Mouse (Mus musculus) left cerebral cortex, adult 2 months (tissue): ENCODE measurements around the gene Lrig1. TPM values are rescaled to one million over a fixed set of nuclear protein-coding genes. Genes with fewer than 3 reads are reported as not detected.

Source experiments
- DNase-seq, 2 experiments: peaks; one replicate each; pipeline ENCODE4 v3.0.0; 2021 to 2022; ENCODE audit warnings: low spot score in 2 of 2, mixed read lengths in 1 of 2; ENCODE audit errors: extremely low spot score in 1 of 2
- H3K27ac ChIP-seq: fragments of 200-600 bp; 2 replicates; pipeline ENCODE4 v1.8.1; 2022
- H3K4me3 ChIP-seq: fragments of 200-600 bp; 2 replicates; pipeline ENCODE4 v1.8.1; 2022
- CTCF ChIP-seq: fragments of 200-600 bp; IDR thresholded peaks from 2 replicates; pipeline ENCODE4 v1.8.1; 2022; ENCODE audit warnings: antibody characterized with exemption, mild to moderate bottlenecking, moderate library complexity
- intact Hi-C: fragments of 180-260 bp; cut with DNase I; formaldehyde crosslinking; loops from one replicate; pipeline ENCODE4 v1.15.1; 2025
- total RNA-seq, 2 experiments: library from RNA; stranded (reverse); gene quantifications; 2 replicates each; pipeline ENCODE4 v1.2.3; 2021

Lrig1 gene
- total RNA-seq, 2 experiments from 2014 or later, result 26.0 to 27.3 TPM

- no peak for DNase-seq
- Histone ChIP-seq H3K4me3 (no peak overlapping the region), H3K27ac (no peak overlapping the region)
- TF ChIP-seq CTCF, result no peak
- intact Hi-C loops, result no loop called here
These were observed 18.3 kb downstream of the Lrig1 start for GRCm38 (mm10) chr6:94681446-94682269.

- Histone ChIP-seq H3K4me3 (no peak overlapping the region), H3K27ac (no peak overlapping the region)
- no peak for DNase-seq
- no peak for TF ChIP-seq CTCF
- intact Hi-C loops, result no loop called here
These were observed 19.1 kb downstream of the Lrig1 start for GRCm38 (mm10) chr6:94680760-94681445.

- no peak for TF ChIP-seq CTCF
- no peak for DNase-seq
These were observed 20.7 kb downstream of the Lrig1 start for GRCm38 (mm10) chr6:94679249-94679648.

GRCm38 (mm10) chr6:94678377-94679164, 21.4 kb downstream of the Lrig1 start:
- Histone ChIP-seq H3K4me3 (no peak overlapping the region), H3K27ac (no peak overlapping the region)
- no peak for TF ChIP-seq CTCF
- DNase-seq, result no peak
- intact Hi-C loops, result no loop called here

More at GRCm38 (mm10) chr6:94679249-94679648, 20.7 kb downstream of the Lrig1 start:
- Histone ChIP-seq H3K4me3 (no peak overlapping the region), H3K27ac (no peak overlapping the region)
- intact Hi-C loops, result no loop called here

GRCm38 (mm10) chr6:94677448-94677847, 22.5 kb downstream of the Lrig1 start:
- Histone ChIP-seq H3K4me3 (no peak overlapping the region), H3K27ac (no peak overlapping the region)
- no peak for TF ChIP-seq CTCF
- no peak for DNase-seq
- intact Hi-C loops, result no loop called here

GRCm38 (mm10) chr6:94676840-94677239, 23.1 kb downstream of the Lrig1 start:
- DNase-seq, result no peak
- H3K4me3 ChIP-seq, result no peak overlapping the region
- H3K27ac ChIP-seq, result no peak overlapping the region
- intact Hi-C loops, result no loop called here
- no peak for TF ChIP-seq CTCF

GRCm38 (mm10) chr6:94676300-94676699, 23.7 kb downstream of the Lrig1 start:
- intact Hi-C loops, result no loop called here
- no peak for TF ChIP-seq CTCF
- no peak for DNase-seq

GRCm38 (mm10) chr6:94672426-94672825, 27.5 kb downstream of the Lrig1 start:
- Histone ChIP-seq H3K27ac (no peak overlapping the region), H3K4me3 (no peak overlapping the region)
- no peak for TF ChIP-seq CTCF
- DNase-seq, result no peak
- intact Hi-C loops, result no loop called here

More at GRCm38 (mm10) chr6:94676300-94676699, 23.7 kb downstream of the Lrig1 start:
- no peak overlapping the region for H3K4me3 ChIP-seq
- H3K27ac ChIP-seq, result no peak overlapping the region

- TF ChIP-seq CTCF, result no peak
- H3K27ac ChIP-seq, result no peak overlapping the region
- no peak overlapping the region for H3K4me3 ChIP-seq
- intact Hi-C loops, result no loop called here
- DNase-seq, result no peak
These were observed 30.6 kb downstream of the Lrig1 start for GRCm38 (mm10) chr6:94669370-94669769.

- Histone ChIP-seq H3K4me3 (no peak overlapping the region), H3K27ac (no peak overlapping the region)
- no peak for TF ChIP-seq CTCF
- intact Hi-C loops, result no loop called here
- DNase-seq, result no peak
These were observed 31.6 kb downstream of the Lrig1 start for GRCm38 (mm10) chr6:94668204-94668863.

- Histone ChIP-seq H3K27ac (no peak overlapping the region), H3K4me3 (no peak overlapping the region)
- no peak for TF ChIP-seq CTCF
- no peak for DNase-seq
- intact Hi-C loops, result no loop called here
These were observed 32.8 kb downstream of the Lrig1 start for GRCm38 (mm10) chr6:94667131-94667530.
